Mouse (Mus musculus) frontal cortex, postnatal 25 days (tissue): ENCODE results near the gene Os9.
A peak's percentile ranks its signal among the peaks of the same experiment; 100 is the strongest.
"Not testable (repeated sequence)": the region's sequence is repeated elsewhere in the genome, so short reads cannot be mapped to it uniquely, and the experiment has no call there.

Source experiments
- DNase-seq, 2 experiments: peaks; one replicate each; pipeline ENCODE4 v3.0.0; 2022; ENCODE audit warnings: low spot score in 2 of 2

The Os9 gene

DNA sequence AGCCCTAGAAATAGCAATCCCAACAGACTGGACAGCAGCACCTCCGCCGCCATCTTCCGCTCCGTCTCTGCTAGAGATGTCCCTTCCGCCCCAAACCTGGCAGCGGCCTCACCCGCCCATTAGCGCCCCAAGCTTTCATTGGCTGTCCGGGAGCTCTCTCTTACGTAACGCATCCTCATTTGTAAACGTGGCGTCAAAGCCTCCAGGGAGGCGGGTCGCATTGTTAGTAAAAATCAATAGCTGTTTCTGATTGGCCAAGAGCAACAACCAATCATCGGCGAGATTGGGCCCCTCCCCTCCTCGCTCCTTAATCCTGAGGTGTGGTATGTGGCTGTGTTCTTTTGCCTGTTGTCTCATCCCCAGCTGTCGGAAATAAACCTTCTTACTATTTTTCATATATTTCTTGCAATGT, at the start of gene Os9:
Os9 (minus strand) TSS at position 66 of the 412 bp plus-strand sequence.
- peak; percentile 84 to 91 for DNase-seq

GRCm38 (mm10) chr10:127170002-127170401, 49.1 kb upstream of the Os9 start:
- DNase-seq: no peak

GRCm38 (mm10) chr10:127167614-127168192, 46.8 kb upstream of the Os9 start:
- no peak for DNase-seq

- no peak for DNase-seq
These were observed 46.1 kb upstream of the Os9 start for GRCm38 (mm10) chr10:127166771-127167613.

DNA sequence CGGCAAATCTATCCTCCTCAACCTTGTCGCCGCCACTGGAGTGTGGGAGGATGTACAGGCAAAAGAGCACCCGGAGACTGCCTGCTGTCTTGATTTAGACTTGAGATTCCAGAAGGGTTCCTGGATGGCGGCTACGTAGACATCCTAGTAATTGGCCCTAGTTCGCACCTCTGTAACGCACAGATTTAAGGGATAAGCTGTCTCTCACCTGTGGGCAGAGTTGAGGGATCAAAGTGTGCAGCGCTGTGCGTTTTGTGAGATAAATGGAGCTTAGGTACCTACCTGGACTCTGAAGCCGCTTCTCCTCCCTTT, 45.4 kb upstream of the Os9 start:
- DNase-seq: no peak

DNA sequence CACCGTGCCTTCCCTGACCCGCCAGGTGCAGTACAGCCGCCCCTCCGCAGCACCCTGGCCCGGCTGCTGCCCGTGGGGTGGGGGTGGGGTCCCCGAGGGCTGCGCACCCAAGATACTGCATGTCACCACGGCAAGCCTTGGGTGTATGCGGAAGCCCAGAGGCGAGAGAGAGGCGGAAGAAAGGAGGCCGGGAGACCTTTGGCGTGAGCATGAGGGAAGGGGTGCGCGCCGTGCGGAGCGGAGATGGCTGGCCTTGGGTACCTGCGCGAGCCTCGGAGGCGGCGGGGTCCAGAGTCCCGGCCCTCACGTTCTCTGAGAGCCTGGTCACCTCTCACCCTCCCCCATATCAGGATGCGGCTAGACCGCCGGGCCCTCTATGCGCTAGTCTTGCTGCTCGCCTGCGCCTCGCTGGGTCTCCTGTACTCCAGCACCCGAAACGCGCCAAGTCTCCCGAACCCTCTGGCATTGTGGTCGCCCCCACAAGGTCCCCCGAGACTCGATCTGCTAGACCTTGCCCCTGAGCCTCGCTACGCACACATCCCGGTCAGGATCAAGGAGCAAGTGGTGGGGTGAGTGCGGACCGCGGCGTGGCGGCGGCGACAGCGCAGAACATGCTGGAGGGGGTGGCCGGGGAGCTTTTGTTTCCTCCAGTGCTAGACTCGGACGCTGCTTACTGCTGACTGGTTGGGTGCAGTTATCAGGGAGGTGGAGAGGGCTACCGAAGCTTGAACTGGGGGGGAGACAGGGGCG, 44.9 kb upstream of the Os9 start:
- no peak for DNase-seq

DNA sequence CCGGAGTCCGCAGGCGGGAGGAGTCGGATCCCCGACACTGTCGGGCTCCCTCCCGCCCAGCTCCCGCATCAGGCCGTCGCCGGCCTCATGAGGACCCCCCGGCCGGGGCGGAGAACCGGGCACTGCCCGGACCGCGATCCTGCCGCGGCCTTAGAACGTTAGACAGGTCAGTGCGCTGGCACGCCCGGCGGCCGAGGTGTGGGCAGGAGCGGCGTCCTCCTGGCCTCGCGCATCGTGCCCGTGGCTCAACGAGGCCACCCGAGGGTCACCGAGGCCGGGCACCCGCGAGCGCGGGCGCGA, 44.4 kb upstream of the Os9 start:
- DNase-seq: no peak

DNA sequence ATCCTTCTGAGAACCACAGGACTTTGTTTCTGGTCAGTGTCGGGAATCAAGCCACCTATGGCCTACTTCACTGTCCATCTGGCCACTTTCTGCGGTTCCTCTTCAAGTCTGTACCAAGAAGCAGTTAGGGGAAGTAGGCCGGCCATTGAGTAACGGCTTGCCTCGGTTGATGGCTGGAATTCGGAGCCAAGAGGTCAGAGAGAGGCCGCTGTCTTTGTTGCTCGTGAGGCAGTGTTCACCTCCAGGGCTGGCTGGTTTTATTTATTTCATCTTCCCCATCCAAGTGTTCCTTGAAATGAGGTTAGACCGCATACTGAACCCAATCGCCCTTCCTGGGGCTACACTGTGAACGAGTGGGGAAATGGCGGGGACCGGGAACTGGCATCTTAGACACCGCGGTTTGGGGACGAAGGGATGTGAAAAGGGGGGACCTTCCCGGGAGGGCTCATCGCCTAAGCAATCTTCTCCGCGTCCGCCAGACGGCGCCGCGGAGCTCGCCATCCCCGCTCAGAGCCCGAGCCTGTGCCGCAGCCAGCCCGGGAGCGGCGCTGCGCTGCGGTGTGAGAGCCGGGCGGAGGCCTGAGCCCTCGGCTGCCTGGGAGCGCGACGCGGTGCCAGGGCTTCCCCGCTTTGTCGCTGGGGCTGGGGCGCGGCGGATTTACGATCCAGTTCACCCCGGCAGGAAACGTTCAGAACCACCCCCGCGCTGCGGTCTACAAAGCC, 43.9 kb upstream of the Os9 start, which contains the start of gene B4galnt1:
B4galnt1 (plus strand) TSS at position 595 of the 723 bp plus-strand sequence.
- DNase-seq: peak in 1 of 2 experiments; percentile 60

DNA sequence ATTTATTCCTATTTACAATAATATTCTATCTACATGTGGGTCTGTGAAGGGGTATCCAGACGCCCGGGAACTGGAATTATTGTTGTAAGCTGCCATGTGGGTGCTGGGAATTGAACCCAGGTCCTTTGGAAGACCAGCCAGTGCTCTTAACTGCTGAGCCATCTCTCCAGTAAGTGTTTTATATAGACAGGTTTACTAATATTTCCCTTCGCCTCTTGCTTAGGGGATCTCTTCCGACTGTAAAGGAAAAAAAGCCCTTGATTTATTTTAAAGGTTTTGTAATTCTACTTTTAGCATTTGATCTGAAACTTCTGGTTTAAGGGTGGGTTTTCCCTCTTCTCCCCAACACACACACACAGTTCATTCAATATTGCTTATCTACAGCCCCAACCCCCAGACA, 43.3 kb upstream of the Os9 start:
- no peak for DNase-seq

DNA sequence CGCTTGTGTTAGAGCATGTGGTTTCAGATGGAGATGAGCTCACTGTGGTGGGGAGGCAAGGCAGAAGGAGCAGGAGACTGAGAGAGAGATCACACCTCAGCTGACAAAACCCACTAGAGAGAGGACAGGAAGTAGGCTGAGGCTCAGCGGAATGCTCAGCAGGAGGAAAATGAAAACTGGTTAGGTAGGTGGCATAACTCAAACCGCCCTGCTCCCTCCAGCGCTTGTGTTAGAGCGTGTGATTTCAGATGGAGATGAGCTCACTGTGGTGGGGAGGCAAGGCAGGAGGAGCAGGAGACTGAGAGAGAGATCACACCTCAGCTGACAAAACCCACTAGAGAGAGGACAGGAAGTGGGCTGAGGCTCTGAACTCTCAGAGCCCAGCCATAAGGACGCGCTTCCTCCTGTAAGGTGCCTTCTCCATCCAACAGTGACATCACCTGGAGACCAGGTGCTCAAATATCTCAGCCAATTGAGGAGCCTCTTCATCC, 41.9 kb upstream of the Os9 start:
- not testable (repeated sequence) for DNase-seq

- no peak for DNase-seq
These were observed 39.8 kb upstream of the Os9 start for GRCm38 (mm10) chr10:127160728-127161127.

DNA sequence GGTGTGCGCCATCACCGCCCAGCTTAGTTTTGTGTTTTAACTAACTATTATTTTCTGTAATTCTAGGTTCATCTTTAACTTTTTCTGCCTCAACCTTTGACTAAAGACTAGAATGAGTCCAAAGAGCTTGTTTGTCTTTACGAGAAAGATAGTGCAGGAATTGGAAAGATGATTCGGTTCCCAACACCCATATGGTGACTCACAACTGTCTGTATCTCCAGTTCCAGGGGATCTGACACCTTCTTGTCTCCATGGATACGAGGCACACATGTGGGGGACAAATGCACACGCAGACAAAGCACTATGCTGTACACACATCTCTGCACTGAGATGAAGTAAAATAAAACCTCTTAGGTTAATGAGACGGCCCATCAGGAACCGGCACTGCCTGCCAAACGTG, 39.1 kb upstream of the Os9 start:
- DNase-seq: no peak

DNA sequence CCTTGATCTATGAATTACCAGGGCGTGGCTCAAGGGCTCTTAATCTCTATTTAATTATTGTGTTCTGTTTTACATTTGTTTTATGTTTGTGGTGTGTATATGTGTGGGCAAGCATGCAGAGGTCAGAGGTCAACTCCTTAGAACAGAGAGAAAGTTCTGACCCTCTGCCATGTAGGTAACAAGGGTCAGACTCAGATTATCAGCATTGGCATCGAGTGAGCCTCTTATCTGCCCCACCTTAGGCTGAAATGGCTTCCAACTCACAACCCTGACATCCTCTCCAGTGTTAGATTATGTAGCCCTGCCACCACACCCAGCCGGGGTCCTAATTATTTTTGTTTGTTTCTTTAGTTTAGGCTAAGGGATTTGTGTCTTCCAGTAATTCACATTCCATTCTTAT, 37.5 kb upstream of the Os9 start:
- no peak for DNase-seq

DNA sequence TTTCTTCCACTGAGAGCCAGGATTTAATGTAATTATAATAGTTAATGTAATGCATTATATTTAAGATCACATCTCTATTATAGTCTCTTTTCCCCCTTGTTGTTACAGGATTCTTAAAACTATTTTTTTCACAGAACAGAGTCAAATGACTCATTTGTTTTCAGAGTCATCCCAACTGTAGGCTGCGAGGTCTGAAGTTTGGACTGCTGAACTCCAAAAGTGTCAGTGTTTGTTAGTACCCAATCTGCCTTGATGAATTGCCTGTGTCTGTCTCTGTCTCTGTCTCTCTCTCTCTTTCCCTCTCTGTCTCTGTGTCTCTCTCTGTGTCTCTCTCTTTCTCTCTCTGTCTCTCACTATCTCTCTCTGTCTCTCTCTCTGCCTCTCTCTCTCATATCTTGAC, 35.6 kb upstream of the Os9 start:
- DNase-seq: no peak

- DNase-seq: no peak
These were observed 35.2 kb upstream of the Os9 start for GRCm38 (mm10) chr10:127156089-127156488.

GRCm38 (mm10) chr10:127154652-127155051, 33.7 kb upstream of the Os9 start:
- DNase-seq: no peak

DNA sequence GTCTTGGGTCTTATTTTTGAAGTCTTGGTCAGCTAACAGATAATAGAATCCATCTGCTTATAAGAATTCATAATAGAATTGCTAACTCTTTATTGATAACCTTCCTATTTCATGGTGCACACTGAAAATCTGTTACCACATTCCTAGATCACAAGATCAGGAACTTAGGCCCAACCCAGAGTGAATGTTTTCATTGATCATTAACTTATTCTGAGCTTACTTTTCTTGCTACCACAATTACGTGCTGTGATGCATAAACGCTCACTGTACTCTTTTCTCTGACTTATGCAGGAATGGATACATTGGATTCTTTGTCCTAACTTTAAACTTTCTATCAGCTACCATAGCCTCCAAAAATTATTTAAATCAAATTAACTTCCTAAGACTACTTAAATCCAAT, 33.3 kb upstream of the Os9 start:
- no peak for DNase-seq

DNA sequence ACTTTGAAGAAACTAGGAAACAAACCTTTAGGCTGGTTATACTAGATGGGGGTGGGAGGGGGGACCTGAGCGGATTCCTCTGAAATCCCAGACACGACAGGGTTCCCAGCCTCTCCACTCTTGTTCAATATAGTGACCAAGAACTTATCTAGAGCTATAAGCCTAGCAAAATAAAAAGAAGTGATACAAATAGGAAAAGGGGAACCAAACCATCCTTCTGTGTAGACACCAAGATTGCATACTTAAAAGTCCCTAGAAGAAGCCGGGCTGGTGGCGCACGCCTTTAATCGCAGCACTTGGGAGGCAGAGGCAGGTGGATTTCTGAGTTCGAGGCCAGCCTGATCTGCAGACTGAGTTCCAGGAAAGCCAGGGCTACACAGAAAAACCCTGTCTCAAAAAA, 32.4 kb upstream of the Os9 start:
- no peak for DNase-seq

DNA sequence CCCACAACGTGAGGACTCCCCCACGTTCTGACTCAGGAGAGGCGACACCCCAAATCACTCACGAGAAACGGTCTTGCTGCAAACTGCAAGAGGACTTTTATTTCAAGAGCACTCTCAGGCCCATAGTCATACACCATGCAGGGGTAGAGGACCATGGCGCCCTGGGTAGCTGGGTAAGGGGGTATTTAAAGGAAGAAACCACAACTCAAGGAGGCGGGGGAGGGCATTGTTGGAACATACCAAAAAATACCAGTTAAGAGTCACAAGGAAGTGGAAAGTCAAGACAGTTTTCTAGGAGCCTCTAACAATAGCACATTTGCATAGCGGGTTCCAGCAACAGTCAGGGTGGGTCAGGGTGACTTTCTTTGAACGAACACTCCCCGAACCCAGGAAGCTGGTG, 31.6 kb upstream of the Os9 start:
- not testable (repeated sequence) for DNase-seq

DNA sequence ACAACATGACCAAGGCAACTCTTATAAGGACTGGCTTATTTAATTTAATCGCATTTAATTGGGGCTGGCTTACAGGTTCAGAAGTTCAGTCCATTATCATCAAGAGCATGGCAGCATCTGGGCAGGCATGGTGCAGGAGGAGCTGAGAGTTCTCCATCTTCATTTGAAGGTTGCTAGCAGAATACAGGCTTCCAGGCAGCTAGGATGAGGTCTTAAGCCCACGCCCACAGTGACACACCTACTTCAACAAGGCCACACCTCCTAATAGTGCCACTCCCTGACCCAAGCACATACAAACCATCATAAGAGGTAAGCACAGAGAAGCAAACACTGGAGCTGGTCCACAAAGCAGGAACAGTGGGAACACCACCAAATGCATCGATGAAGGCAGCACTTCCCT, 30.3 kb upstream of the Os9 start:
- DNase-seq: not testable (repeated sequence)

DNA sequence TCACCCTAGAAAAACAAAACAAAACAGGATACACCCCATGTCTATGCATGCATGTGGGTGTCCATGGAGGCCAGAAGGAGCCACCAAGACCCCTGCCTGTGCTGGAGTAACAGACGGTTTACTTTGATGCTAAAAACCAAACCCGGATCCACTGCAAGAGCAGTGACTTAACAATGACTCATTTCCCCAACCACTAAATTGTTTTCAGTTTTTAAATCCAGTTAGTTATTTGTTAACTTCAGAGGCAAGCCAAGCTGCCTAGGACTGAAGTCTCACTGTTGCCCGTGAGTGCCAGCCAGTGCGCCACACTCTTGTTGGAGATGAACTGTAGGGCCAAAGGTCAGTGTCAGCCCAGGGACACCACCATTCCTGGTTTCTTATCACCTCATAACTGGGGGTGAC, 29.5 kb upstream of the Os9 start:
- no peak for DNase-seq

DNA sequence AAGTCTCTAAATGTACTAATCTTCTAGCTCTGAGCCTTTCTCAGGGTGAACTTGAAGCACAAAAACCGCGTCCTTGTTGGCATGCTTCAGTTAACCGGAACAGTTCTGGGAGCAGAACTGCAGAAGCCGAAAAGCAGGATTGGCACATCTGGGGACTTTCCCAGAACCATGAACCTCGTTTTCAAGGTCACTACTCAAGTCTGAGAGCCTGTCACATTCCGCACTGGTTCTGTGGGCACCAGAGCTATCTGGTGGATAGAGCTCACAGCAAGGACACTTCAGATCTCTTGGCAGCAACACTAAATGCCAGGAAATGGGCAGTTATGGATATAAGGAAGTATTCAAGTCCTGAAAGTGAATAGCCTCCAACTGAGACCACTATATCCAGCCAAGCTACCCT, 26.2 kb upstream of the Os9 start:
- no peak for DNase-seq
